Mouse (Mus musculus) cerebellum, adult 9-10 months (tissue): ENCODE results near the gene Bcl2l2.

Experiments used
- DNase-seq: peaks from one replicate; pipeline ENCODE4 v3.0.0; 2022

Bcl2l2 gene

DNA sequence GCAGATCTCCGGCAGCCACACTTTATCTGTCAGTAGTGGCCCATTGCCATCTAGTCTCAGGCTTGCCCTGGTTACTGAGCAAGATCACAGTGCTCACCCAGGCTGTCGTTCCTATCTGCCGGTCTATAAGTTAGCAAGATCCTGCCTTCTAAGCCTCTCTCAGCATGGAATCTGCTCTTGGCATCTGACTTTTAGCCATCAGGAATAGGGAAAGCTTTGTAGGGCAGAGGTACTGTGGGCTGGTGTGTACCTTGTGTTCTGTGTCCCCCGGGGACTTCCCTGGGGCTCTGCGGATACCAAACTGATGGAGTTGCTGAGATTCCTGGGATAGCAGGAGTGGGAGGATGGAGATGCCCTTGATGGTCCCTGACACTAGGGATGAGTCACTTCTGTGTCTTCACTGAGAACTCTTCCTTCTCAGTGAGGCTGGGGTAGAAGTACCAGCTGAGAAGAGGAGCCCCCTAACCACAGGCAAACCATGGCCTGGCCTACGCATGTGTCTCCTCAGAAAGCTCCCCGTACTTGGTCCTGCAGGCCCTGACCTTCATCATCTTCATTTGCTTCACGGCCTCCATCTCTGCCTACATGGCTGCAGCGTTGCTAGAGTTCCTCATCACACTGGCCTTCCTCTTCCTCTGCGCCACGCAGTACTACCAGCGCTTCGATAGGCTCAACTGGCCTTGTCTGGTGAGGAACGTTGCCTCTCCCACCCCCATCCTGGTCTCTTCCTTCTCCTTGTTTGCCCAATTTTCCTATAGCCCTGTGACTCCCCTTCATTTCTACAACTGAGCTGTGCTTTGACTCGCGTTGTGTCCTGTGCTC lies 54.4 kb downstream of the Bcl2l2 start:
- DNase-seq: no peak
